Mouse (Mus musculus): ENCODE data around the gene Crispld2.

DNA sequence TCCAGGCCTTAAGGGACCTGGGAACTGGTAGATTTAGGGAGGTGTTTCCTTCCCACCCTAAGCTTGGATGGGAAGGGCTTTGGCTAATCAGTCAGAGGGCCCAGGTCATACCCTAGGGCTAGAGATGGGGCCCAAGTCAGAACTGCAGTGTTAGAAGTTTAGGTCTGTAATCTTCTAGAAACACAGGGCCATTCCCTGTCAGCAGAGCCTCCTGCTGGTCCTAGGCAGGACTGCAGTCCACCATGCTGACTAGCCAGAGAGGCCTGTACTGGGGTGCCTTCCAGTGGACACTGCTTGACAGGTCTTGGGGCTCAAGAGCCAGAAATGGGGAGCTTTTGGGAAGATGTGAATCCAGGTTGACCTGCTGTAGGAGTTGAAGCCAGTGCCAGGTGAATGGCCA lies 8.2 kb upstream of the Crispld2 start:
- TF ChIP-seq CTCF (IDR thresholded peaks at IDR 0.05; ENCODE audit: low read depth) = peak; percentile 61
- TF ChIP-seq EP300 (IDR thresholded peaks at IDR 0.05; ENCODE audit: low read depth) = no peak
